Mouse (Mus musculus): ENCODE measurements around the gene Katnal1. TPM values are rescaled to one million over a fixed set of nuclear protein-coding genes. Genes with fewer than 3 reads are reported as not detected.

Katnal1 gene
- polyA plus RNA-seq, 1 experiment from 2014 or later = 9.5 TPM

GRCm38 (mm10) chr5:148936516-148936951 lies 7.4 kb upstream of the Katnal1 start:
- 71% methylated on average over 3 of the region's 3 CpGs for WGBS
- Histone ChIP-seq H3K27ac (no peak overlapping the region), H3K27me3 (replicated peaks) (no peaks in the 10 kb centered on the region)

DNA sequence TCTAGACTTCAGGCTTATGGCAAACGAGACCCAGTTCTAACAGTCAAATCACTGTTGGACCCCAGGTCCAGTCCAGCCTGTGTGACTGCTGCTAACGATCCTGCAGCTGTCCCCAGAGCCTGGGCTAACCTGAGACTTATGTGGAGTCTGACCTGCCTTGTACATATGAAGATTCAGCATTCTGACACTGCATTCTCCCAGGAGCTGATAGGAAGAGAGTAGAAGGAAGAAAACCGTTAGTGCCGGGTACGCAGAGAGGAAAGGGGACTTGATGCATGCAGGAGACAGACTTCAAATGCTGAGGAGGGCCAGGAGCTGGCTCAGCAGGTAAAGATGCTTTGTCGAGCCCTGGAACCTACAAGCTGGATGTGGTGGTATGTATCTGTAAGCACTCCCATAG lies 6.8 kb upstream of the Katnal1 start:
- ATAC-seq = no peak

More at GRCm38 (mm10) chr5:148936516-148936951, 7.4 kb upstream of the Katnal1 start:
- ATAC-seq = no peak
- Histone ChIP-seq H3K9me3 (no peaks in the 10 kb centered on the region), H3K36me3 (no peaks in the 10 kb centered on the region), H3K4me1 (replicated peaks) (peaks cover 3% of the 10 kb centered on the region; the same call in 1 of the 2 replicates), H3K9ac (no peak overlapping the region), H3K4me2 (replicated peaks) (no peak overlapping the region), H3K4me3 (replicated peaks) (no peak overlapping the region)

DNA sequence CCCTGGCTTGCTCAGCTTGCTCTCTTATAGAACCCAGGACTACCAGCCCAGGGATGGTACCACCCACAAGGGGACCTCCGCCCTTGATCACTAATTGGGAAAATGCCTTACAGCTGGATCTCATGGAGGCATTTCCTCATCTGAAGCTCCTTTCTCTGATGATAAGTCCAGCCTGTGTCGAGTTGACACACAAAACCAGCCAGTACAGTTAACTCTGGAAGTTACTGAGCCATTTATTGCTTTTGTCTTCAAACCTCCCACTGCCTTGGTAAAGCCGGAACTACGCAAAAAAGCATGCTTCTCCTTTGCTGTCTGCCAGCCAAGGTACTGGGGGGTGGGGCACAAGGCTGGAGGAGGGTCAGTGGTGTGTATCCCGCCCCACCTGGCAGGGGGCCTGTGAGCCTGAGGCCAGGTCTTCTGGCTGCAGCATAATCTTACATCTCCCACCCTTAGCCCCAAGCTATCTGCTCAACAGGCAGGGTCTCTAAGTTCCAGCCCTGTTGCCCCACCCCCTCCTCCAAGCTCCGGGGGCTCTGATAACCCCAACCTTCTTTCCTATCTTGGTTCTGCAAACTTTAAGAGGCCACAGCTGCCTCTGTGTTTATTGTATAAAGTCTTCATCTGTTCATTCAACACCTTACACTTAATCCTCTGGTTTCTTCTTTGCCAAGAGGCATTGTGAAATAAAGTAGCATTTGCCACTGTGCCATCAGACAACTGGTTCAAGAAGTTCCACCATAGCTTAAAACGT lies 6.1 kb upstream of the Katnal1 start:
- Histone ChIP-seq H3K4me1 (replicated peaks) (peaks cover 9% of the 10 kb centered on the region; the same call in 1 of the 2 replicates), H3K36me3 (no peaks in the 10 kb centered on the region), H3K4me2 (replicated peaks) (no peak overlapping the region), H3K9ac (no peak overlapping the region), H3K27me3 (replicated peaks) (no peaks in the 10 kb centered on the region), H3K27ac (no peak overlapping the region), H3K9me3 (no peaks in the 10 kb centered on the region), H3K4me3 (replicated peaks) (no peak overlapping the region)
- 50% methylated on average over 7 of the region's 7 CpGs for WGBS
- ATAC-seq = peak; percentile 37; the same call in 1 of the 2 replicates

More for the DNA sequence above, 6.8 kb upstream of the Katnal1 start:
- H3K27ac ChIP-seq = no peak overlapping the region
- H3K9ac ChIP-seq = no peak overlapping the region
- H3K4me3 ChIP-seq (replicated peaks) = no peak overlapping the region
- no peaks in the 10 kb centered on the region for H3K9me3 ChIP-seq
- H3K4me2 ChIP-seq (replicated peaks) = no peak overlapping the region
- H3K36me3 ChIP-seq = no peaks in the 10 kb centered on the region
- peaks cover 6% of the 10 kb centered on the region; the same call in 1 of the 2 replicates for H3K4me1 ChIP-seq (replicated peaks)
- H3K27me3 ChIP-seq (replicated peaks) = no peaks in the 10 kb centered on the region
- WGBS = 89% methylated on average over 6 of the region's 6 CpGs

DNA sequence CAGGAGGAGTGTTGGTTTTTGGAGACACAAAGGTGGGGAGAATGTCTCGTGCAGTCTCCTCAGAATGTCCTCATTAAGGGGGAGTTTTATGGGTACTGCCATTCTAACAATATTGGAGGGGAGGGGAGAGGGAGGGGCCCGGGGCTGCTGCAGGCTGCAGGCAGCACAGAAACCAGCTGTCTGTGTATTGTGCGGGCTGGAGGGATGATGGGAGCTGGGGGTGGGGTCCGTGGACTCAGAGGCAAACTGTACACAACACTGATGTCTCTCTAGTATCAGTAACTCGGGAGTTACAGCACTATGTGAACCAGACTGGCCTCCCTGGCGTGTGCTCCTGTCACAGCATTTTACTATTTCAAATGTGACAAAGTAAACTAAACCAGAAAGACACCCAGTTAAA lies 5.3 kb upstream of the Katnal1 start:
- WGBS = 22% methylated on average over 6 of the region's 6 CpGs
- Histone ChIP-seq H3K4me3 (replicated peaks) (no peak overlapping the region), H3K36me3 (no peaks in the 10 kb centered on the region), H3K9ac (no peak overlapping the region), H3K4me2 (replicated peaks) (no peak overlapping the region), H3K27ac (no peak overlapping the region), H3K4me1 (replicated peaks) (peaks cover 9% of the 10 kb centered on the region; the same call in 1 of the 2 replicates), H3K9me3 (no peaks in the 10 kb centered on the region), H3K27me3 (replicated peaks) (no peaks in the 10 kb centered on the region)
- peak; percentile 38; the same call in 1 of the 2 replicates for ATAC-seq

- Histone ChIP-seq H3K36me3 (no peaks in the 10 kb centered on the region), H3K27ac (no peak overlapping the region), H3K4me1 (replicated peaks) (peaks cover 13% of the 10 kb centered on the region; the same call in 1 of the 2 replicates), H3K9ac (no peak overlapping the region), H3K9me3 (no peaks in the 10 kb centered on the region), H3K27me3 (replicated peaks) (no peaks in the 10 kb centered on the region), H3K4me2 (replicated peaks) (no peak overlapping the region), H3K4me3 (replicated peaks) (no peak overlapping the region)
- no peak for ATAC-seq
- 36% methylated on average over 8 of the region's 8 CpGs for WGBS
Measured at GRCm38 (mm10) chr5:148933767-148934166, 4.6 kb upstream of the Katnal1 start.

GRCm38 (mm10) chr5:148931301-148931700 lies 2.2 kb upstream of the Katnal1 start:
- H3K27me3 ChIP-seq (replicated peaks) = no peaks in the 10 kb centered on the region
- no peak overlapping the region for H3K9ac ChIP-seq
- no peak for ATAC-seq
- 86% methylated on average over 1 of the region's 1 CpGs for WGBS
- H3K27ac ChIP-seq = 0 out of 2 replicates have a peak overlapping the region, but pooled peaks have one; percentile 22
- no peaks in the 10 kb centered on the region for H3K36me3 ChIP-seq
- H3K9me3 ChIP-seq = no peaks in the 10 kb centered on the region
- H3K4me3 ChIP-seq (replicated peaks) = no peak overlapping the region
- H3K4me1 ChIP-seq (replicated peaks) = peaks cover 13% of the 10 kb centered on the region; the same call in 1 of the 2 replicates
- H3K4me2 ChIP-seq (replicated peaks) = no peak overlapping the region

GRCm38 (mm10) chr5:148928382-148929115 lies 571 bp downstream of the Katnal1 start:
- under 1% methylated on average over 69 of the region's 69 CpGs for WGBS
- peak overlapping the region; percentile 88 for H3K4me2 ChIP-seq (replicated peaks)
- peak overlapping the region; percentile 88 for H3K9ac ChIP-seq
- no peaks in the 10 kb centered on the region for H3K27me3 ChIP-seq (replicated peaks)
- peak overlapping the region; percentile 94 for H3K4me3 ChIP-seq (replicated peaks)
- H3K4me1 ChIP-seq (replicated peaks) = peaks cover 10% of the 10 kb centered on the region; the same call in 1 of the 2 replicates
- peak overlapping the region; percentile 94 for H3K27ac ChIP-seq
- H3K36me3 ChIP-seq = no peaks in the 10 kb centered on the region
- no peaks in the 10 kb centered on the region for H3K9me3 ChIP-seq
- peak; percentile 98 for ATAC-seq

DNA sequence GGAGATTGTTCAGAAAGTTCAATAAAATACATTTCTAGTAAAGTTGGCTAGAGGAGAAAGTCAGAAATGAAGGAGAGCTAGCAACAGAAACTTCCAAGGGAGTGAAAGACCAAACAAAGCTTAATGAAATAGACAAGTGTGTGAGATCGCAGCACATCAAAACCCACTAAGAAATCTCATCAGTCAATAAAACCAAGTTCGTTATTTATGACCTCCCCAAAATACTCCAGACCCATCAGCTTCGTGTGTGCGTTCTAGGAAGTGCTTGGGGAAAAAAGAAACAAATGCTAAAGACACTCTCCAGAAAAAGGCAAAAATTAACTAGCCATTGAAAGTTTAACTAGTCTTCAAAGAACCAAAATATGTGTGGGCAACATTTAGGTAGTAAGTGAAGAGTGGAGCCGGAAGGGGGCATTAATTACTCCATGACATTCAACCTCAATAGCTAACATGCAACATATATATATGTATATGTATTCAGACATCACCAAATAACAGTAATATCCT lies 1.4 kb downstream of the Katnal1 start:
- 44% methylated on average over 5 of the region's 5 CpGs for WGBS
- Histone ChIP-seq H3K36me3 (no peaks in the 10 kb centered on the region), H3K4me1 (replicated peaks) (peaks cover 10% of the 10 kb centered on the region; the same call in 1 of the 2 replicates), H3K4me2 (replicated peaks) (peak overlapping the region; percentile 88), H3K4me3 (replicated peaks) (peak overlapping the region; percentile 94), H3K9ac (peak overlapping the region; percentile 75), H3K27me3 (replicated peaks) (no peaks in the 10 kb centered on the region), H3K27ac (no peak overlapping the region), H3K9me3 (no peaks in the 10 kb centered on the region)
- no peak for ATAC-seq

- no peak for ATAC-seq
- Histone ChIP-seq H3K4me1 (replicated peaks) (peaks cover 4% of the 10 kb centered on the region; the same call in 1 of the 2 replicates), H3K4me3 (replicated peaks) (no peak overlapping the region), H3K9ac (no peak overlapping the region), H3K9me3 (no peaks in the 10 kb centered on the region), H3K27ac (no peak overlapping the region), H3K36me3 (no peaks in the 10 kb centered on the region), H3K4me2 (replicated peaks) (no peak overlapping the region), H3K27me3 (replicated peaks) (no peaks in the 10 kb centered on the region)
- WGBS = 66% methylated on average over 12 of the region's 12 CpGs
Measured at GRCm38 (mm10) chr5:148924586-148924985, 4.5 kb downstream of the Katnal1 start.

DNA sequence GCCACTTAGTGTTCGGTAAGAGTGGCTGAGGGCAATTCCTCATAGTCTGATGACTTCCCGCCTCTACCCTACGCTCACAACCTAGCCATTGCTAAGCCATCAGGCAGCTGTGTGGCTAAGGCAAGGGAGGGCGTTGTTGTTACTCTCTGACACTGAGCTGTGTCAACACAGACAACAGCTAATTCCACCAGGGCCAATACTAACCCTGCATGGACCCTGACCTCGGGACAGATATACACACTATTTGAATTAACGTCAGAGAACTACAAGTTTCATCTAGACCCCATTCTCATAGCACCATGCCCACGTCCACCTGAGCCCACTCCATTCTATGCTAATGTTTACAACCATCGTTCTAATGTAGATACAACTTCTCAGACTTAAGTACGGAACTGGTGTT lies 5.1 kb downstream of the Katnal1 start:
- no peaks in the 10 kb centered on the region for H3K36me3 ChIP-seq
- no peak overlapping the region for H3K4me2 ChIP-seq (replicated peaks)
- WGBS = 70% methylated on average over 9 of the region's 9 CpGs
- peaks cover 2% of the 10 kb centered on the region; the same call in 1 of the 2 replicates for H3K4me1 ChIP-seq (replicated peaks)
- no peak overlapping the region for H3K4me3 ChIP-seq (replicated peaks)
- ATAC-seq = no peak
- H3K9me3 ChIP-seq = no peaks in the 10 kb centered on the region
- no peaks in the 10 kb centered on the region for H3K27me3 ChIP-seq (replicated peaks)
- no peak overlapping the region for H3K27ac ChIP-seq
- no peak overlapping the region for H3K9ac ChIP-seq

DNA sequence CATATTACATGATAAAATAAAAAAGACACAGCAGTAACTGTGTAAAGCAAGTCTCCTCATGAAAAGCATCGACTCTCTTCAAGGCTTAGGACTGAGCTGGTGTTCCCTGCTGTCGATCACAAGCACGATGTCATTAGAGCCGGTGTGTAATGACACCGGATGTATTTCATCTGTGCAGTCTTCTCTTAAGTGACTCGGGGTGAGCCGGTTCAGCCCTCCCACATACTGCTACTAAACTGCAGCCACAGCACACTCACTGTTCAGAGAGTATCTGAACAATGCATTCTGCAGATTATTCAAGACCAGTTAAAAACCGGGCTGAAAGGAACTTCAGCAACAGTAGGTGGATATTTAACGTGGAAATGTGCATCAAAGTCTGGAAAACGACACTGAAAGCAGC lies 5.7 kb downstream of the Katnal1 start:
- Histone ChIP-seq H3K27ac (no peak overlapping the region), H3K4me2 (replicated peaks) (no peak overlapping the region), H3K27me3 (replicated peaks) (no peaks in the 10 kb centered on the region), H3K4me3 (replicated peaks) (no peak overlapping the region), H3K9ac (no peak overlapping the region), H3K4me1 (replicated peaks) (no peaks in the 10 kb centered on the region), H3K36me3 (no peaks in the 10 kb centered on the region), H3K9me3 (no peaks in the 10 kb centered on the region)
- 62% methylated on average over 10 of the region's 10 CpGs for WGBS
- ATAC-seq = no peak

- Histone ChIP-seq H3K4me1 (replicated peaks) (no peaks in the 10 kb centered on the region), H3K9me3 (no peaks in the 10 kb centered on the region), H3K36me3 (no peaks in the 10 kb centered on the region), H3K4me2 (replicated peaks) (no peak overlapping the region), H3K4me3 (replicated peaks) (no peak overlapping the region), H3K27ac (no peak overlapping the region), H3K27me3 (replicated peaks) (no peaks in the 10 kb centered on the region), H3K9ac (no peak overlapping the region)
- WGBS = 83% methylated on average over 5 of the region's 5 CpGs
- ATAC-seq = no peak
Measured at GRCm38 (mm10) chr5:148922773-148923172, 6.3 kb downstream of the Katnal1 start.
